Mouse (Mus musculus): Measurements from ENCODE around the gene Slc8b1. TPM values are rescaled to one million over a fixed set of nuclear protein-coding genes. Genes with fewer than 3 reads are reported as not detected.
"Not testable (repeated sequence)": the region's sequence is repeated elsewhere in the genome, so short reads cannot be mapped to it uniquely, and the experiment has no call there.

The Slc8b1 gene
- total RNA-seq, 1 experiment from 2014 or later: 12.6 TPM

- ATAC-seq (ENCODE audit: extremely low read depth, insufficient number of reproducible peaks, low FRiP score, poor library complexity, severe bottlenecking): no peak
Observed at GRCm38 (mm10) chr5:120493873-120494395, 17.0 kb upstream of the Slc8b1 start.

- peak; percentile 5; the same call in 1 of the 2 replicates for ATAC-seq (ENCODE audit: extremely low read depth, insufficient number of reproducible peaks, low FRiP score, poor library complexity, severe bottlenecking)
Observed at GRCm38 (mm10) chr5:120495064-120495702, 15.8 kb upstream of the Slc8b1 start.

GRCm38 (mm10) chr5:120495703-120496226 is 15.2 kb upstream of the Slc8b1 start:
- ATAC-seq (ENCODE audit: extremely low read depth, insufficient number of reproducible peaks, low FRiP score, poor library complexity, severe bottlenecking): peak; percentile 42; the same call in 1 of the 2 replicates

GRCm38 (mm10) chr5:120497071-120497470 is 13.9 kb upstream of the Slc8b1 start:
- ATAC-seq (ENCODE audit: extremely low read depth, insufficient number of reproducible peaks, low FRiP score, poor library complexity, severe bottlenecking): no peak

GRCm38 (mm10) chr5:120499202-120499601 is 11.8 kb upstream of the Slc8b1 start:
- no peak for ATAC-seq (ENCODE audit: extremely low read depth, insufficient number of reproducible peaks, low FRiP score, poor library complexity, severe bottlenecking)

GRCm38 (mm10) chr5:120500609-120501008 is 10.4 kb upstream of the Slc8b1 start:
- ATAC-seq (ENCODE audit: extremely low read depth, insufficient number of reproducible peaks, low FRiP score, poor library complexity, severe bottlenecking): not testable (repeated sequence)

- ATAC-seq (ENCODE audit: extremely low read depth, insufficient number of reproducible peaks, low FRiP score, poor library complexity, severe bottlenecking): no peak
Observed at GRCm38 (mm10) chr5:120502147-120502621, 8.8 kb upstream of the Slc8b1 start.

GRCm38 (mm10) chr5:120502675-120503143 is 8.3 kb upstream of the Slc8b1 start:
- no peak for ATAC-seq (ENCODE audit: extremely low read depth, insufficient number of reproducible peaks, low FRiP score, poor library complexity, severe bottlenecking)

GRCm38 (mm10) chr5:120503144-120503795 is 7.7 kb upstream of the Slc8b1 start, which contains the start of gene Plbd2:
TSS of gene Plbd2 (minus strand) at chr5:120503625.
- ATAC-seq (ENCODE audit: extremely low read depth, insufficient number of reproducible peaks, low FRiP score, poor library complexity, severe bottlenecking): peak; percentile 40; the same call in 1 of the 2 replicates

GRCm38 (mm10) chr5:120505368-120505767 is 5.6 kb upstream of the Slc8b1 start:
- ATAC-seq (ENCODE audit: extremely low read depth, insufficient number of reproducible peaks, low FRiP score, poor library complexity, severe bottlenecking): peak; percentile 43; the same call in 1 of the 2 replicates

GRCm38 (mm10) chr5:120505781-120506180 is 5.2 kb upstream of the Slc8b1 start:
- no peak for ATAC-seq (ENCODE audit: extremely low read depth, insufficient number of reproducible peaks, low FRiP score, poor library complexity, severe bottlenecking)

GRCm38 (mm10) chr5:120506490-120506889 is 4.5 kb upstream of the Slc8b1 start:
- ATAC-seq (ENCODE audit: extremely low read depth, insufficient number of reproducible peaks, low FRiP score, poor library complexity, severe bottlenecking): no peak

- no peak for ATAC-seq (ENCODE audit: extremely low read depth, insufficient number of reproducible peaks, low FRiP score, poor library complexity, severe bottlenecking)
Observed at GRCm38 (mm10) chr5:120507311-120507710, 3.7 kb upstream of the Slc8b1 start.

- no peak for ATAC-seq (ENCODE audit: extremely low read depth, insufficient number of reproducible peaks, low FRiP score, poor library complexity, severe bottlenecking)
Observed at GRCm38 (mm10) chr5:120511643-120512220, 764 bp downstream of the Slc8b1 start.

- ATAC-seq (ENCODE audit: extremely low read depth, insufficient number of reproducible peaks, low FRiP score, poor library complexity, severe bottlenecking): no peak
Observed at GRCm38 (mm10) chr5:120512911-120513555, 2.1 kb downstream of the Slc8b1 start.

- ATAC-seq (ENCODE audit: extremely low read depth, insufficient number of reproducible peaks, low FRiP score, poor library complexity, severe bottlenecking): no peak
Observed at GRCm38 (mm10) chr5:120514031-120514677, 3.2 kb downstream of the Slc8b1 start.

GRCm38 (mm10) chr5:120514754-120515153 is 3.8 kb downstream of the Slc8b1 start:
- no peak for ATAC-seq (ENCODE audit: extremely low read depth, insufficient number of reproducible peaks, low FRiP score, poor library complexity, severe bottlenecking)

GRCm38 (mm10) chr5:120515451-120515850 is 4.5 kb downstream of the Slc8b1 start:
- ATAC-seq (ENCODE audit: extremely low read depth, insufficient number of reproducible peaks, low FRiP score, poor library complexity, severe bottlenecking): no peak

All from neutrophil, adult 5-6 weeks (primary cell).